Mouse (Mus musculus): ENCODE results near the gene Trip4. TPM values are rescaled to one million over a fixed set of nuclear protein-coding genes. Genes with fewer than 3 reads are reported as not detected.
"Not testable (repeated sequence)": the region's sequence is repeated elsewhere in the genome, so short reads cannot be mapped to it uniquely, and the experiment has no call there.

The Trip4 gene
- polyA plus RNA-seq, 1 experiment: 37.4 TPM

DNA sequence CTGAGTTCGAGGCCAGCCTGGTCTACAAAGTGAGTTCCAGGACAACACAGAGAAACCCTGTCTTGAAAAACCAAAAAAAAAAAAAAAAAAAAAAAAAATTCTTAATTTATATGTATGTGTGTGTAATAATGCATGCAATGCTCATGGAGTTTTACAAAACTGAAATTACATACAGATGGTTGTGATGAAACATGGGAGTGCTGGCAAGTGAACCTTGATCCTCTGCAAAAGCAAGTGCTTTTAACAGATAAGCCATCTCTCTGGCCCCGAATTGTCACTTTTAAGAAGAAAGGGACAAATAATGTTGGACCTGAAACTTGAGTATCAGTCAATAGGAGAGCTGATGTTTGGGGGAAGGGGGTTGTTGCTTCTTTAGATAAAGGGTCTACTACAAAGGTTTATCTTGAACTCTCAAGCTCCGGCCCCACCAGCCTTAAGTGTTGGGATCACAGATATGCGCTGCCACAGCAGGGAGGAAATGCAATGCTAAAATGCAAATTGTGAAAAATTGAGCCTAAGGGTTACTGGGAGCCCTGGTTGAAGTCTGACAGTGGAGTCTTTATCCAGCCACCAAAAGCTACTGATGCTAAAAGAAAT is 122.7 kb downstream of the Trip4 start:
- Histone ChIP-seq H3K9me3 (replicated peaks; ENCODE audit: control insufficient read depth, insufficient read depth, low read length, poor library complexity, severe bottlenecking) (no peaks in the 10 kb centered on the region), H3K27me3 (ENCODE audit: control insufficient read depth, insufficient read depth, low read length, poor library complexity, severe bottlenecking) (no peaks in the 10 kb centered on the region), H3K4me3 (ENCODE audit: low read depth, low read length) (no peak overlapping the region), H3K36me3 (ENCODE audit: control insufficient read depth, insufficient read depth, low read length, poor library complexity, severe bottlenecking) (peaks cover 3% of the 10 kb centered on the region; the same call in 1 of the 2 replicates), H3K4me1 (ENCODE audit: control insufficient read depth, insufficient read depth, low read length) (no peaks in the 10 kb centered on the region), H3K27ac (ENCODE audit: insufficient read depth, low read length) (no peak overlapping the region), H3K9ac (ENCODE audit: low read depth, poor library complexity, severe bottlenecking) (no peak overlapping the region)
- no peak for TF ChIP-seq CTCF (IDR thresholded peaks at IDR 0.05; ENCODE audit: low read depth, low read length)
- no peak for TF ChIP-seq EP300 (IDR thresholded peaks at IDR 0.05; ENCODE audit: insufficient read depth, low read depth, low read length)
- no peak for TF ChIP-seq POLR2A (IDR thresholded peaks at IDR 0.05; ENCODE audit: insufficient read depth, low read length)

DNA sequence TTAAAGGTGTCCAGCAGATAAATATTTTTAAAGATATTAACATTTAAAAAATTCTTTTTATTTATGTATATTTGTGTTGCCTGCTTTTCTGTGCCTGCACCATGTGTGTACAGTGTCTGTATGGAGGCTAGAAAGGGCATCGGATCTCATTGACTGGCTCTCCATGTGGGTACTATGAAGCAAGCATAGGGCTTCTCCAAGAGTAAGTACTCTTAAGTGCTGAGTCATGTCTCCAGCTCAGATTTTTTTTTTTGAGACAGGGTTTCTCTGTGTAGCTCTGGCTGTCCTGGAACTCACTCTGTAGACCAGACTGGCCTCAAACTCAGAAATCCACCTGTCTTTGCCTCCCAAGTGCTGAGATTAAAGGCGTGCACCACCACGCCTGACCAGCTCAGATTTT is 129.0 kb downstream of the Trip4 start:
- H3K36me3 ChIP-seq (ENCODE audit: control insufficient read depth, insufficient read depth, low read length, poor library complexity, severe bottlenecking); H3K27me3 ChIP-seq (ENCODE audit: control insufficient read depth, insufficient read depth, low read length, poor library complexity, severe bottlenecking); H3K9me3 ChIP-seq (replicated peaks; ENCODE audit: control insufficient read depth, insufficient read depth, low read length, poor library complexity, severe bottlenecking); H3K4me3 ChIP-seq (ENCODE audit: low read depth, low read length); H3K4me1 ChIP-seq (ENCODE audit: control insufficient read depth, insufficient read depth, low read length): not testable (repeated sequence)
- Histone ChIP-seq H3K9ac (ENCODE audit: low read depth, poor library complexity, severe bottlenecking) (peak overlapping the region; percentile 28), H3K27ac (ENCODE audit: insufficient read depth, low read length) (peak overlapping the region; percentile 77)

Other genes with a start within 250 kb of the Trip4 start
- gene Oaz2, start 240.8 kb downstream of the Trip4 start, polyA plus RNA-seq (2011; ENCODE audit: insufficient read depth, insufficient read length, low read depth, missing spikeins): 69.0 and 81.5 TPM in 2 replicates
- 47.0 and 48.8 TPM in 2 replicates for gene Zfp609, start 81.2 kb downstream of the Trip4 start, polyA plus RNA-seq (2011; ENCODE audit: insufficient read depth, insufficient read length, low read depth, missing spikeins)
- gene Pclaf, start 18.6 kb downstream of the Trip4 start, polyA plus RNA-seq (2011; ENCODE audit: insufficient read depth, insufficient read length, low read depth, missing spikeins): 73.7 and 76.4 TPM in 2 replicates
- 56.1 and 69.5 TPM in 2 replicates for gene Csnk1g1, start 130 bp upstream of the Trip4 start, polyA plus RNA-seq (2011; ENCODE audit: insufficient read depth, insufficient read length, low read depth, missing spikeins)
- 287 and 289 TPM in 2 replicates for gene Ppib, start 151.4 kb upstream of the Trip4 start, polyA plus RNA-seq (2011; ENCODE audit: insufficient read depth, insufficient read length, low read depth, missing spikeins)
- gene Snx22, start 160.9 kb upstream of the Trip4 start, polyA plus RNA-seq (2011; ENCODE audit: insufficient read depth, insufficient read length, low read depth, missing spikeins): 0.38 and 0.39 TPM in 2 replicates
- gene Snx1, start 217.8 kb upstream of the Trip4 start, polyA plus RNA-seq (2011; ENCODE audit: insufficient read depth, insufficient read length, low read depth, missing spikeins): 34.7 and 34.8 TPM in 2 replicates
- 30.0 and 37.4 TPM in 2 replicates for gene Ciao2a, start 217.8 kb upstream of the Trip4 start, polyA plus RNA-seq (2011; ENCODE audit: insufficient read depth, insufficient read length, low read depth, missing spikeins)
- 0.45 and 0.59 TPM in 2 replicates for gene Dapk2, start 249.4 kb upstream of the Trip4 start, polyA plus RNA-seq (2011; ENCODE audit: insufficient read depth, insufficient read length, low read depth, missing spikeins)

Measured in ES-Bruce4 (cell line).